ENCODE assay signal across 14 mouse cellular contexts in genomic region chrX:99585703-99586102, GRCm38 (mm10).
A peak's percentile ranks its signal among the peaks of the same experiment; 100 is the strongest.
DNase-seq lines count a peak whose midpoint lies in the region; ATAC-seq lines count a peak whose summit lies in the region.
"Had no signal": no experiment of that assay in that cellular context is flagged by ENCODE, and none has a peak within 500 bp of the region (broad histone marks: within the 10 kb centered on the region; RNA-seq: fewer than 3 reads in every experiment).

No protein-coding gene starts in this region.

- no peak overlapping the region for H3K9ac ChIP-seq in midbrain, embryonic 13.5 days (replicated peaks)
- H3K9ac ChIP-seq in midbrain, embryonic 16.5 days (ENCODE audit: low read depth, low read length), result no peak overlapping the region
- no peak overlapping the region for H3K9ac ChIP-seq in forebrain, embryonic 13.5 days
- H3K9ac ChIP-seq: limb, embryonic 12.5 days; liver, postnatal 0 days had no signal

- H3K9me3 ChIP-seq in midbrain, embryonic 13.5 days, result no peaks in the 10 kb centered on the region
- no peaks in the 10 kb centered on the region for H3K9me3 ChIP-seq in midbrain, embryonic 16.5 days (replicated peaks; ENCODE audit: control insufficient read depth, low read length, poor library complexity, severe bottlenecking)
- no peaks in the 10 kb centered on the region for H3K9me3 ChIP-seq in forebrain, embryonic 13.5 days (replicated peaks)
- H3K9me3 ChIP-seq: limb, embryonic 12.5 days had no signal

- no peak overlapping the region for H3K27ac ChIP-seq in midbrain, embryonic 13.5 days
- no peak overlapping the region for H3K27ac ChIP-seq in midbrain, embryonic 16.5 days (ENCODE audit: low read length)
- peak overlapping the region; percentile 54 for H3K27ac ChIP-seq in forebrain, embryonic 13.5 days
- H3K27ac ChIP-seq: limb, embryonic 12.5 days had no signal

- no peak overlapping the region for H3K4me3 ChIP-seq in midbrain, embryonic 13.5 days (replicated peaks)
- no peak overlapping the region for H3K4me3 ChIP-seq in midbrain, embryonic 16.5 days (ENCODE audit: low read depth, low read length)
- H3K4me3 ChIP-seq in forebrain, embryonic 13.5 days, result no peak overlapping the region
- H3K4me3 ChIP-seq: limb, embryonic 12.5 days had no signal

- H3K27me3 ChIP-seq in midbrain, embryonic 13.5 days, result peaks cover 63% of the 10 kb centered on the region
- peaks cover 2% of the 10 kb centered on the region for H3K27me3 ChIP-seq in midbrain, embryonic 16.5 days (ENCODE audit: control insufficient read depth, insufficient read depth, low read depth, low read length)
- peaks cover 15% of the 10 kb centered on the region; the same call in 1 of the 2 replicates for H3K27me3 ChIP-seq in forebrain, embryonic 13.5 days

- H3K36me3 ChIP-seq in midbrain, embryonic 13.5 days, result no peaks in the 10 kb centered on the region
- no peaks in the 10 kb centered on the region for H3K36me3 ChIP-seq in midbrain, embryonic 16.5 days (ENCODE audit: control insufficient read depth, insufficient read depth, low read length)
- no peaks in the 10 kb centered on the region for H3K36me3 ChIP-seq in forebrain, embryonic 13.5 days (ENCODE audit: poor library complexity, severe bottlenecking)
- H3K36me3 ChIP-seq: limb, embryonic 12.5 days had no signal

- H3K4me1 ChIP-seq in midbrain, embryonic 13.5 days (replicated peaks), result 0 out of 2 replicates have a peak, but pooled peaks cover 9% of the 10 kb centered on the region
- H3K4me1 ChIP-seq in midbrain, embryonic 16.5 days (ENCODE audit: control insufficient read depth, insufficient read depth, low read length), result no peaks in the 10 kb centered on the region
- H3K4me1 ChIP-seq in forebrain, embryonic 13.5 days, result peaks cover 21% of the 10 kb centered on the region

- peak; percentile 49; the same call in 1 of the 2 replicates for ATAC-seq in midbrain, embryonic 13.5 days
- no peak for ATAC-seq in midbrain, embryonic 16.5 days
- peak; percentile 69; the same call in 1 of the 2 replicates for ATAC-seq in forebrain, embryonic 13.5 days
- ATAC-seq in frontal cortex, adult (ENCODE audit: low TSS enrichment), result no peak
- ATAC-seq: liver, postnatal 0 days had no signal

- WGBS in midbrain, embryonic 13.5 days, result 29% methylated on average over 3 of the region's 3 CpGs
- 20% methylated on average over 3 of the region's 3 CpGs for WGBS in midbrain, embryonic 16.5 days
- WGBS in forebrain, embryonic 13.5 days, result 26% methylated on average over 3 of the region's 3 CpGs

- H3K4me2 ChIP-seq in midbrain, embryonic 13.5 days (replicated peaks), result no peak overlapping the region
- H3K4me2 ChIP-seq in midbrain, embryonic 16.5 days (ENCODE audit: low read length), result no peak overlapping the region
- no peak overlapping the region for H3K4me2 ChIP-seq in forebrain, embryonic 13.5 days
- H3K4me2 ChIP-seq: limb, embryonic 12.5 days had no signal

- peak; percentile 69 for DNase-seq in kidney, adult 11 months
- DNase-seq in kidney, postnatal 14 days, result peak; percentile 51
- DNase-seq in gastrocnemius, postnatal 10 days, result no peak
- DNase-seq: cerebellum, adult 2 months; heart, adult 18-20 months; liver, postnatal 0 days; lung, postnatal 4 days; right cerebral cortex, postnatal 4 days; thymus, postnatal 14 days had no signal

Comparison
In these comparisons a context has a peak if more than half of its experiments do, and no peak if none do; other contexts are left out.
1. ATAC-seq: peak in midbrain, embryonic 13.5 days (single experiment) and forebrain, embryonic 13.5 days (single experiment); none in midbrain, embryonic 16.5 days (single experiment) and frontal cortex, adult (single experiment).